Mouse (Mus musculus): ENCODE data around the gene Grik1.

The Grik1 gene

GRCm38 (mm10) chr16:88142136-88142535, 147.9 kb downstream of the Grik1 start:
- DNase-seq (ENCODE audit: low read depth, low spot score), result no peak

DNA sequence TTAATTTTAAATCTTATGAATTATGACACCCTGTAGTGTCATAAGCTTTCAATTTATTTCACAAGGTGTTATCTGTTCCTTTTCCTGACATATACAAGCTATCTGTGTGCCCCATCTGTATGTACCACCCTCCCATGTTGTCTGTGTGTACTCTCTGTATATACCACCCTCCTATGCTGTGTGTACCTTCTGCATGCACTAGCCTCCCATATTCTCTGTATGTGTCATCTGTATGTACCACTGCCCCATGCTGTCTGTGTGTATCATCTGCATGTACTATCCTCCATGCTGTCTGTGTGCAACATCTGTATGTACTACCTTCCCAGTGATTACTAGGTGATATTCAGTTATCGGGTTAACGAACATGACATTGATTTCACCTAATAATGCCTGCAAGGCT, 148.5 kb downstream of the Grik1 start:
- no peak for DNase-seq (ENCODE audit: low read depth, low spot score)

- DNase-seq (ENCODE audit: low read depth, low spot score), result no peak
These were observed 151.2 kb downstream of the Grik1 start for GRCm38 (mm10) chr16:88138913-88139312.

DNA sequence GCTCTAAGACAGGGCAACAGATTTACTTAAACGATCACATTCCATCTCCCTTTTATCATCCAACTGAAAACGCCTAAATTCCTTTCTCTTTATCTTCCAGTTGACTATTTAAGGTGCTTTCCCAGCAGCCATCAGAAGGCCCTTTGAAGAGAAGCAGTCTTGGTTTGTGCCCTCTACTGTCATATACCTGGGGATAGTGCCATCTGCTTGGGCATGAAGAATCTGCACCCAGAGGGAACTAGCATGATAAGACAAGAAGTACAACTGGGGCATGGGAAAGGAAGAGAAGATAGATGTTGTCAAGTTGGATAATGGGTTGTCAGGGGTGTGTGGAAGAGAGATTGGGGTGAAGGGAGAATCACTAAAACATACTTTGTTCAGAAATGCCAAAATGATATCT, 157.1 kb downstream of the Grik1 start:
- DNase-seq (ENCODE audit: low read depth, low spot score), result no peak

DNA sequence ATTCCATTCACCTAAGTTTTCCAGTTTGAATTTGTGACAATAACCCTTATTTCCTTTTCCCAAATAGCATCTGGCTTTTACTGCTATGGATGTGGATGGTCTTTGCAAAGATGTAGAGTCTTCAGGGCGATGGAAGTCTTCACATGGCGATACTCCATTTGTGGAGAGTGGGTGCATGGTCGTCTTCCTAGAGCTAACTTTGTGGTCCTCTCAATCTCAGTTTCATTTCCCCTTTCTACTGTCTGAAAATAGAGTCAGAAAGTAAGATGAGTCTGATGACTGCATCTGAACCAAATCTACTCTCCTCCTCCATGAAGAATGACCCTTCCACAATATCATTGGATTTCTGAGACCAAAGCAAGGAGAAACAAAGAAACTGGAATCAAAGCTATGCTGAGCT, 159.0 kb downstream of the Grik1 start:
- no peak for DNase-seq (ENCODE audit: low read depth, low spot score)

DNA sequence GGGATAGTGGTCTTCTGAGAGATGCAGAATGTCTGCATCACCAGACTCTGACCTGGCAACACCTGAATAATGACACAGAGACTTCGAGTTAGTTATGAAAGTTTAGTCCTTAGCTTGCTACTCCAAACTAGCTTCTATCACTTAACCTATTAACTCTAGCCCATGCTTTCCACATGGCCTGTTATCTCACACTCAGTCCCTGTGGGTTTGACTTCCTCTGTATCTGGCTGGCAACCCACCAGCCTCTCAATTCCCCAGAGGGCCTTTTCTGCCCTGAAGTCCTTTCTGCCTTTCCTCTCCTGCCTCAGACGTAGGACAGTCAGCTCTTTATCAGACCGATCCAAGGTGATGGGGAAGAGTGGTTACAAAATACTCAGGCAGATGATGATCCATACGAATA, 165.0 kb downstream of the Grik1 start:
- no peak for DNase-seq (ENCODE audit: low read depth, low spot score)

DNA sequence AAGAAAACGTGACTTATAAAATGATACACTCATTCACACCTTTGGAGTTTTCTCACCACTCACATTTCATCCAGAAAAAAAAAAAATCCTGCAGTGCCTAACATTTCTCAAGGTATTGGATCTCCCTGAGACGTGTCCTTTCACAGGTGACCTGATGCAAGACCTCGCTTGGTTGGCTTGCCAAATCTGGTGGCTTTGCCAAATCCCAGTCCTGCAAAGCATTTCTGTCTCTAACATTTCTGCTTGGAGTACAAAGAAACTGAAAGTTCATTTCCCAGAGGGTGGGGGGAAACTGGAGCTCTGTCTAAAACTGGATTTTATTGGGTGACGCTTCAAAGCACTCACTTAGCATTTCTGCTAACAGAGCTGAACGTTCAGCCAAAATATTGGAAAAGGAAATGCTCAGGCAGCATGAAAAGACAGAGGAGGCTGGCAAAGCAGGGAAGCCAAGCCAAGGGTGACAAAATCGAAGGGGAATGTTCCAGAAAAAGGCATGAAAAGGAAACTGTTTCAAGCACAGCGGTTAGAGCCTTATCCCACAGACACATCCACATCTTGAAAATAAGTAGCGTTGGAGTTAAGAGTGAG, 177.4 kb downstream of the Grik1 start:
- DNase-seq (ENCODE audit: low read depth, low spot score), result no peak

DNA sequence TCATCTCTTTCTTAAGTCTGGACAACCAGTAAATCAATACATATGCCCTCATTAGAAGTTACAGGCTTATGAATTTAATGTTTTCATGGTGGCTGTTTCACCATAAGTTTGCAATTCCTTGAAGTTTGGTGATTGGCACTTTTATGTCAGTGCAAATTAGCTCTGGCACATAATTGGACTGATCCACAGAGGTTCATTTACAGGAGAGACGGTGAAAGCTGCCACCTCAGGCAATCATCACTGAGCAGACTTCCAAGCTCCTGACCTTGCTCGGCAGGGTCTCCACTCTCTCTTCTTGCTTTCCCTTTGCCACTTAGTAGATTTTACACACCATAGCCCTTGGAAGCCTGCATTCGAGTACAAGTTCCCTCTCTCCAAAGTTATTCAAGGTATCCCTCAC, 178.6 kb downstream of the Grik1 start:
- DNase-seq (ENCODE audit: low read depth, low spot score), result no peak

GRCm38 (mm10) chr16:88094206-88094789, 195.8 kb downstream of the Grik1 start:
- no peak for DNase-seq (ENCODE audit: low read depth, low spot score)

DNA sequence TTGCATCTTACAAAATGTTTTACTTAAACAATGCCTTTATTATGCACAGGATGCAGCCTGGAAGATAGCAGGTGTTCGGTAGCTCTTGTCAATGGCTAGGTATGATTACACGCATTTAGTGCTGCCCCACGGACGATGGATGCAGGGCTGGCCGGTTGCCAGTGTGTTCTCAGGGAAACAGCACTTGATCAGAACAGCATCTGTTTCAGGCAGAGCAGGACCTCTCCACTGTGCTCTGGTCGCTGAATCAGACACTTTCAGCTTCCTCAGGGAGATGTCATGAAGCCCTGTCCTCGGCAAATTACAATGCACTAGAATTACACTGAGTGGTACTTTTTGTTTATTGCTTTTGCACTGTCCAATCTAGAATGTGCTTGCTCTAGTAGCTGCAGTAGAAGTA, 202.8 kb downstream of the Grik1 start:
- DNase-seq (ENCODE audit: low read depth, low spot score), result no peak

- DNase-seq (ENCODE audit: low read depth, low spot score), result no peak
These were observed 215.3 kb downstream of the Grik1 start for GRCm38 (mm10) chr16:88074716-88075115.

DNA sequence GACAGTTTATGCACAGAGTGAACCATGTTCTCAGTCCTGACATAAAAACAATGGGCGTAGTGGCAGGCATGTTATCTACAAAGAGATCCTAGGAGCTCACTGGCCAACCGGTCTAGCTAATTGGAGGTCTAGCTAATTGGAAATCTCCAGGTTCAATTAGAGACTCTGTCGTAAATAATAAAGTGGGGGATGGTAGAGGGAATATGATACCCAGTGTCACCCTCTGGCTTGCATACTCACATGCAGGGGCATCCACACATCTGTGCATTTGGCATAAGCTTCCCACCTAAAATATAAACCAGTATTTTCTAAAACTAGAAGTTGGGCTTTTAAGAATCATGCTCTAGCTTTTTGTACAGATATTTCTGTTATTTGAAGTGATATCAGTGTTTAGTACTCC, 229.1 kb downstream of the Grik1 start:
- DNase-seq (ENCODE audit: low read depth, low spot score), result no peak

- DNase-seq (ENCODE audit: low read depth, low spot score), result no peak
These were observed 241.9 kb downstream of the Grik1 start for GRCm38 (mm10) chr16:88048121-88048520.

DNA sequence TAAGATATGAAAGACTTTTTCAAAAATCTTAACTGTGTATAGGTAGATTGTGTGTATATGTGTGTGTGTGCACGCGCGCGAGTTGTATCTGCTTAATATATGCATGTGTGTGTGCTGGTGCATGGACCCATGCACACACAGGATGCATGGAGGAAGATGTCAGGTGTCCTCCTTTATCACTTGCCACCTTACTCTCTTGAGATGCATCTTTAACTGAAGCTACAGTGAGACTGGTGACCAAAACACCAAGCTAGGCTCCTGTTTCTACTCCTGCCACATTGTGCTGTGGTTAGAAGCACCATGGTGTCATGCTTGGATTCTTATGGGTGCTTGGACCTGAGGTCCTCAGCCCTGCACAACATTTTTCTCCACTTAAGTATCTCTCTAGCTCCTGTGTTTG, 245.7 kb downstream of the Grik1 start:
- DNase-seq (ENCODE audit: low read depth, low spot score), result no peak

DNA sequence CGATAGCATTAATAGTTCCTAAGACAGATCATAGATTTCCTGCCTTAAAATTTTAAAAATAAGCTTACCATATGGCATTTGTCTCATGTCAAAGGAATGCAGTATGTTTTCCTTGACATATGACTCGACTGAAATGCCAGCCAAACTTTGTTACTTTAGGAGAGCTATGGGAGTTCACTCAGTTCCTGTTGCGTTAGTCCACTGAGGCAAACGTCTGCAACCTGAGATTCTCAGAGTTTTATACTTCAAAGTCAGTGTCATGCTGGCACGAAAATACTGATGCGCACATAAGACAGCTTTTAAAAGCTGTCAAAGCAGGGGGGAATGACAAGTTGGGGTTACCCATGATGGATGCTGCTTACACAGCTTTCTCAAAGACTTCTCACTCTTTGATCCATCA, 247.6 kb downstream of the Grik1 start:
- DNase-seq (ENCODE audit: low read depth, low spot score), result no peak

DNA sequence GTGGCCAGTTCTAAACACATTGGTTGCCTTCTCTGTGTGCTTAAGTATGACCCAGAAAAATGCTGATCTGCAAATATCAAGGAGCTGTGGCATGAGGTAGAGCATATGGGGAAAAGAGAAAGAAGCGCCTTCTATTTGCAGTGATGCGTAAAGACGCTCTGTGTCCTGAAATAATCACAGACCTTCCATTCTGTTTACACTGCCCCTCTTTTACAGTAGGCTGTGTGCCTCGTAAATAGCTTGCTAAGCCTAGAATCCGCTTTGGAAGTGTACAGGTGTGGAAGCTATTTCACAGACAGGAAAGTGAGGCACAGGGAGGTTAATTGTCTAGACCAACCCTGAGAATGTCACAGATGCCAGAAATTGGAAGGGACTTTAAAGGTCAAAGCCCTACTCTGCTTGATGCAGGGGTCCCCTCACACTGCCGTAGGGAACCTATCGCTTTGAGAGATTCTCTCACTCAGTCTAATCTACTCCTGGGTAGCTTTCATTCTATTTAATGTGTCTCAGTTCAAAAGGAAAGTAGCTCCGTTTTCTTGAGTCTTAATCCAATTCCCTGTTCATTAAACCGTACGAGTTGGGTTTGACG, 251.5 kb downstream of the Grik1 start:
- no peak for DNase-seq (ENCODE audit: low read depth, low spot score)

DNA sequence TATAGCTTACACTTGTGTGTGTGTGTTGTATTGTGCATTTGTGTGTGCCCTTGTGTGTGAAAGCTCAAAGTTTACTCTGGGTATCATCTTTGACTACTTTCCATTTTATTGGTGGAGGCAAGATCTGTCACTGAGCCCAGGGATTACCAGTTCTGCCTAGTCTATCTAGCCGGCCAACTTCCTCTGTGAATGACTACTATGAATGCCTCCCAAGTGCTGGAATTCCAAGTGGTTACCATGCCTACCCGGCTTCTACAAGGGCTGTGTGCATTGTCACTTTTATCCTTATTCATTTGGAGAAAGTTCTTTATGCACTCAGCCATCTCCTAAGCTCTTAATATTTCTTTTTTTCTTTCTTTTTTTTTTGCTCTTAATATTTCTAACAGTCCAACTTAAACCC, 301.3 kb downstream of the Grik1 start:
- no peak for DNase-seq (ENCODE audit: low read depth, low spot score)

GRCm38 (mm10) chr16:87984201-87984870, 305.7 kb downstream of the Grik1 start:
- no peak for DNase-seq (ENCODE audit: low read depth, low spot score)

GRCm38 (mm10) chr16:87974076-87974443, 316.0 kb downstream of the Grik1 start:
- DNase-seq (ENCODE audit: low read depth, low spot score), result no peak

DNA sequence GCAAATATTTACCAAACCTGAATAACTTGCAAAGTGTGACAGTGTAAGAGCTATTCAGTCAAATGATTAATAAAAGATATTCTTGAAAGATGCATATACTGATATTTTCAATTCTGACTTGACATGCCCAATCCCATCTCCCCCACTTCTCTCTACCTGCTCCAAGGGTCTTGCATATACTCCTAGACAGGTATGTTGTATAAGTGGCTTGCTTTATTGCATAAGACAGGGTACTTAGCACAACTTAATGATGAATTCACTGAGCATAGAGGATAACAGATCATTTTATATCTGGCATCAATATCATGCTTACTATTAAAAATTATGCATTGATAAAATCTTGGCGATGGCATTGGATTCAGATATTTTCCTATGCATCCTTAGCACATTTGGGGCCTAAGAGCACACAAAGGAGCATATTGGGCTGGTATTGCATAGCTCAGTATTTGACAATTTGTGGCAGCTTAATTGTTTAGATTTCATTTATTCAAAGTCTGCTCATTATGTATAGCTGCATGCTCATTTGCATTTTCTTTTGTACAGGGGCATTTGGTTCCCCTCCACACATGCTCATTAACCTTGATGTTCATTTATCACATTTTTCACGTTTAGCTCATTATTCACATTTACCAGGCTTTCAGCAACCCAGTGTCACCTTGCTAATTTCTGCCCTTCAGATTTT, 316.5 kb downstream of the Grik1 start:
- no peak for DNase-seq (ENCODE audit: low read depth, low spot score)

DNA sequence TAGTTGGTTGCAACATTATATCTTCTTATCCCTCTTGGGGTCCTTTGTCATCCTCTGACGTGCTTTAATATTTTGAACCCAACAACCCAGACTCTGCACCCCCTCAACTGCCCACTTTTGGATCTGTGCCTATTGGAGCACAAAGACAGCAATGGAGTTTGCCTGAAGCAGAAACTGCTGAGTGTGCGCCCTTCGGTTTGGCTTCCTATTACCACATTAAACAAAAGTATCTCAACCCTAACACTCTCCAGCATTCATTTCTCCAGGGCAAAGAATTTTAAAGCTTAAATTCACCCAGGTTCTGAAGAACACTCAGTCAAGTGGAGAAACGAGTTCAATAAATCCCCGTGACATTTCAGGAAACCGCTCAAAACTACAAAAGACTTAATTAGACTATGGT, 318.2 kb downstream of the Grik1 start:
- no peak for DNase-seq (ENCODE audit: low read depth, low spot score)

DNA sequence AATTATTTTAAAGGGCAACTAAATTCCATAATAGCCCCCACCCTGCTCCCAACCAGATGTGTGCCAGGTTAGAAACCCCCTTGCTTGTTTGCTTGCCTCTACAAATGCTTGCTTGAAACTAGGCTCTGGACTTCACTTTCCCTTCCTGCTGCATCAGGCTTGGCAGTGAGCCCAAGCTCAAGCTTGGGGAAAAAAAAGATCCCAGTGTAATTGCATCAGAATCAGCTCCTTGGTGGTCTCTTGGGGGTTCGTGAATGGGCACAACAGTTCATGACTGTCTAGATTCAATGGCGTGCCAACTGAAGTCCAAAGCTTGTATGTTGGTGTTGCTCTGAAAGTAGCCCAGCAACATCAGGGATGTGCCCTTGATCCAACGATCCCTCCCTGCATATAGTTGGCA, 320.1 kb downstream of the Grik1 start:
- DNase-seq (ENCODE audit: low read depth, low spot score), result no peak

DNA sequence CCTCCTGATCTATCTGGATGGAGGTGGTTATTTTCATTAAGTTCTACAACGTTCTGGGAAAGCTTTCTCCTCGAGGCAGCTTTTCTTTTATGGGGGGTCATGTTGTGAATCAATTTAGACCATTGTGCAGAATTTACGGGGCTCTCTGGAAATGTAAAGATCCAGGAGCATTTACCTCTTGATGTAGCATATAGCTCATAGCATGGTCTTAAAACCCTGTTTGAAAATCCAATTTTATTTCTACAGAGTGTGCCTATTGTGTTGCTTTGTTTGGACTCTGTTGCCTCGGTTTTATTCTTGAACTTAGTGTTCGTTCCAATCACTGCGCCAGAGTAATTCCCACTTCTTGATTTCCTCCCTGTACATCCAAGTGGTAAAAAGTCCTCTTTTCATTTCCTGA, 328.6 kb downstream of the Grik1 start:
- DNase-seq (ENCODE audit: low read depth, low spot score), result no peak
